Mouse (Mus musculus) stomach, postnatal 0 days (tissue): Measurements from ENCODE around the gene Elmo1.

Experiments used
- CTCF ChIP-seq: IDR thresholded peaks from 2 replicates; pipeline ENCODE4 v1.5.1; 2016; ENCODE audit warnings: antibody characterized with exemption, low read depth, mild to moderate bottlenecking, moderate library complexity
- EP300 ChIP-seq: optimal IDR thresholded peaks from 2 replicates; pipeline ENCODE3; 2016; ENCODE audit warnings: antibody characterized with exemption

DNA sequence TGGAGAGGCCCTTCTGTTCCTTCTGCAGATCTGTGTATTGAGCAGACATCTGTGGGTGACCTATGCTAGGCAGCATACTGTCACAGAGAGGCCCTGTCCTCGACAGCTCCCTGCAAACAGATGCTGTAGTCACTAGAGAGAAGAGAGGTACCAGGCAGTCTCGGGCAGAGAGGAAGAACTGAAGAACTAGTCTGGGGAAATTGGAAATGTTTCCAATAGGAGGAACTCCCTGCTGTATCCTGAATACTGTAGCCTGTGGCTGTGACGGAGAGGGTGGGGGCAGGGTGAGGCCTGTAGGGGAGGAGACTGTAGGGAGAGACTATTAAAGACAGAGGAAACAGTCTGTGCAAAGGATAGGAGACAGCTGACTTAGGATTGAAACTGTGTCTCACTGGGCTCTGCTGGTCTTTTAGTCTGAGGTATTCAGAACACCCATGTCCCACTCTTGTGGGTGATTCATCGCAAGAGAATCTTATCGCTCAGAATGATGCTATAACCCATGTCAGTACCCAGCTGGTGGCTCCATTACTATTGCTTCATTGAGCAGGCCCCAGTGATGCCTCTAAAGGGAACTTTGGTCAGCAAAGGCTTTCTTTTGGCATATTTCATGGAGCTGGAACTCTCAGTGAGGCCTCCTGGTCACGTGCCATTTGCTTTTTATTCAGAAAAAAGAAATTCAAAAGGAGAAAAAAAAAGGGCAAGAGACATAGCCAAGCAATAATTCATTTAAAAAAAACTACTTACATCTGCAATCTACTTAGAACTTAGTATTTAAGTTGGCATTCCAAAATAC lies 43.4 kb downstream of the Elmo1 start:
- no peak for TF ChIP-seq CTCF
- no peak for TF ChIP-seq EP300
